Mouse (Mus musculus): ENCODE measurements around the gene Bbx.

Gene Bbx

DNA sequence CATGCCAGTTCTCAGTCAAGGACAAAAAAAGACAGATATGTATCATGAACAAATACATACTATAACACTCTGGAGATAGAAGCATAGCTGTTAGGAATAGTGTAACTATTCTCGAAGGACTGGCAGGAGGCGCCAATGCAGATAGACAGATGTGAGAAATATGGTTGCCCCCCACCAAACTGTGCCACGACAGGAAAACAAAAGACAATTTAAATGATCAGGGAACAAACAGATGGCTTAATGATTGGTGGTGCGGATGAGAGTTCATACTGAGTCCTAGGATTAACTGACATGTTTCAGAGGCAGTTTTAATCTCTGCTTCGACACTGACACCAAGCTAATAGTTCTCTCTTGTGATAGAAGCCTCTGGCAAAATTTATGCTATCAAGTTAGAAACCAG, 181.7 kb downstream of the Bbx start:
- intact Hi-C loops (cut with DNase I): loop anchor here (10.0 kb wide), 1 partner anchor 134 kb away; no protein-coding TSS in a partner anchor

DNA sequence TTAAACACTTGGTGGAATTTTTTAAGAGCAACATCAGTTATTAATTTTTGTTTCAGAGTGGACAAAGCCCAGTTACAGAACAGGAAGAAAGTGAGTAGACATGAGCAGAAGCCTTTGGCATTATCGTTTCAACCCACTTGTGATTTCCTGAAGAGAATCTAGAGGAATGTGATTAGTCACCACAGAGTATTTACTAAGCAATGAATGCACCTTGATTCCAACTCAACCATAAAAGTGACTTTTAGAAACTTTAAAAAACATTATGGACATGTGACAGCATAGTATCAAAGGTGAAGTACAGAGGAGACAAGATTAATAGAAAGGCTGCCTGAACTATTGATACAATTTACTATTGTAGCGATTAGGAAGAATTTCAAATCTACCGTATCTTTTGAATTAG, 183.2 kb downstream of the Bbx start:
- intact Hi-C loops (cut with DNase I): no loop called here

DNA sequence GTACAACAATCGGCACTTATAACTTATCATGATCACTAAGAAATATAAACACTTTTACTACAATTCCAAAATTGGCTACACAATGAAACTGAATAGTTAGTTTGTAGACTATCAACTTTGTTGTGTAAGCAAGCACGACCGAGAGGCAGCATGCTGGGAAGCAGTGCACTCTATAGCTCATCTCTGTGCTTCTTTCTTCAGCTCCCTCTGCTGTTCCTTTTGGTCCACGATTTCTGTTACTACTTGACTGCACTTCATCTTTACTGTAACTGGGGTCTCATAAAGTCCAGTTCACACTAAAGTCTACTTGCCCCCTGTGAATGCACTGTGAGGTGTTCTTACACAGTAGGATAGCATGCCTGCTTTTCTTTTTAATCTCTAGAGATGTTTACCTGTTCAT, 189.7 kb downstream of the Bbx start:
- intact Hi-C loops (cut with DNase I): no loop called here

DNA sequence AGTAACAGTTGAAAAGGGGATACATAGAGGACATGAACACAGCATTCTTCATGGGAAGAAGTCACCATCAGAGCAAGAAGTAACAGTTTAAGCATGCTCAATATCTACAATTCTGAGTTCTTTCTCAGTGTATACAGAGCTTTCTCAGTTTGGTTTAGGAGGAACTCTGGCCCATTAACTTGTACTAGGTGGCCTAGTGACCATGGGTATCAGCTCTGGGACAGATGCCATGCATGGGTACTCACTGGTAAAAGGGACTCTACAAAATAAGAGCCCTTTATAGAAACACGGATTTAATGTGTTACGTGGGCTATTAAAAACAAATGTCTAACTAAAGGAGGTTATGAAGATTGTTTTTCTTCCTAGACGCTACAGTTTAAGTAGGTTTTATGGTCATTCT, 190.6 kb downstream of the Bbx start:
- intact Hi-C loops (cut with DNase I): no loop called here

DNA sequence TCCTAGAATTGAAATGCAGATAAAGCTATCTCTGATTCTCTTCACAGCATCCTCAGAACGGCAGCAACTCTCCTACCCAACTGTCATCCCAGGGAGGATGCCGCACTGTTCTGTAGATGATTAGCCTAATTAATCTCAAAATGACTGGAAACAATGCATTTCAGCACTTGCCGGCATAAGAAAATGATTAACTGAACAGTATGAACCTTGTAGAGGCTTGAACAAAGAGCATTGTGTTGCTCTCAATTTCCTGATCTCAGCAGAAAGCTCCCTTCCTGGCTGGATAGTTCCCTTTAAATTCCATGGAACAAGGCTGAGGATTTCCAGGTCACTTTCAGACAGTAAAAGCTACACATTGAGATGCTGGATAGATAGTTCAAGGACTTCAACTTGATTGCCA, 197.0 kb downstream of the Bbx start:
- intact Hi-C loops (cut with DNase I): no loop called here

DNA sequence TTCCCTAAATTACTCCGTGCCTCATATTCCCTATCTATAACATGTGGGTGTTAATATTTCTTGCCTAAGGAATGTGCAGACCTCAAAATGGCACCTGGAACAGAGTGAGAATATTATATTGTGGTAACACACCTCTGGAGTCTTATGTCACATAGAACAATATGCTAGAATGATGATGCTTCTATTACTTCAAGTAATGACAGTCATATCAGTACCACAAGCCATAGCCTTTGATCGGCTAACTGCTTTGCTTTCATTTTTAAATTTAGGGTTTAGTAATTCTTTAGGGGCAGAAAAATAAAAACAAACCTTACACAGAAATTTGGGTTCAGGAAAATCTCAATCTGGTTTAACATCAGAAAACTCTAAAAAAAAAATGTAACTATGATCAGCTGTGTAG, 201.6 kb downstream of the Bbx start:
- intact Hi-C loops (cut with DNase I): no loop called here

GRCm38 (mm10) chr16:50228833-50229232, 203.4 kb downstream of the Bbx start:
- intact Hi-C loops (cut with DNase I): no loop called here

DNA sequence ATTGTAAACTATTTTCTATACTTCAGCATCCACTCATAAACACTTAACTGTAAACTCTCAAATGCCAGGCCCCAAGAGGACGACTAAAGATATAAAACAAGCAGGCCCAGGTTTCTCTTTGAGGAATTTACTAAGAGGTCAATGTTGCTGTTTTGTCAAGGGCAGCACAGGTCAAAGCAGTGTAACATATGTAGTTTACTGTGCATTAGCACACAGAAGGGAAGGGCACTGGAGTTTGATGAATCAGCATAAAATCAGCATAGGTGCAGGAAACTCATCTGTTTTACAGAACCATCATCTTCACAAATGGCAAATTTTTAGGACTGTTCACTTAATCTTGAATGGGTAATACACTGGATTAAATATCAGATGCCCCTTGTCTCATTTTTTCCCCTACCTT, 205.9 kb downstream of the Bbx start:
- intact Hi-C loops (cut with DNase I): no loop called here

DNA sequence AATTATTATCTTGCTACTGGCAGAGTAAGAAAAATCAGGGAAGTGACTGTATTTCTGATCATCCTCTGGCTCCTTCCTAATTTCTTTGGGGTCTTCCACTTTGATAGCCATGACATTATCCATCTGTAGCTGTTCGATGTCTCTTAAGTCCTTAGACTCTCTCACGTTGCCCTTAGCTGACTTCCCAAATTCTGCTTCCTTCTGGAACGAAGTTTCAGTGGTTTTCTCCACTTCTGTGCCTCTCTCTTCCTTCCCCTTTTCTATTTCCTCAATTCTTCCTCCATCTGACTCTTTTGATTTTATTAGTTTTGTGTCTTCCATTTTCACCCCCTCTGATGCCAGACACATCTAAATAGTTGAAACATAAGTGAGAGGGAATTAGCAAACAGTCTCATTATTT, 207.2 kb downstream of the Bbx start:
- intact Hi-C loops (cut with DNase I): no loop called here

DNA sequence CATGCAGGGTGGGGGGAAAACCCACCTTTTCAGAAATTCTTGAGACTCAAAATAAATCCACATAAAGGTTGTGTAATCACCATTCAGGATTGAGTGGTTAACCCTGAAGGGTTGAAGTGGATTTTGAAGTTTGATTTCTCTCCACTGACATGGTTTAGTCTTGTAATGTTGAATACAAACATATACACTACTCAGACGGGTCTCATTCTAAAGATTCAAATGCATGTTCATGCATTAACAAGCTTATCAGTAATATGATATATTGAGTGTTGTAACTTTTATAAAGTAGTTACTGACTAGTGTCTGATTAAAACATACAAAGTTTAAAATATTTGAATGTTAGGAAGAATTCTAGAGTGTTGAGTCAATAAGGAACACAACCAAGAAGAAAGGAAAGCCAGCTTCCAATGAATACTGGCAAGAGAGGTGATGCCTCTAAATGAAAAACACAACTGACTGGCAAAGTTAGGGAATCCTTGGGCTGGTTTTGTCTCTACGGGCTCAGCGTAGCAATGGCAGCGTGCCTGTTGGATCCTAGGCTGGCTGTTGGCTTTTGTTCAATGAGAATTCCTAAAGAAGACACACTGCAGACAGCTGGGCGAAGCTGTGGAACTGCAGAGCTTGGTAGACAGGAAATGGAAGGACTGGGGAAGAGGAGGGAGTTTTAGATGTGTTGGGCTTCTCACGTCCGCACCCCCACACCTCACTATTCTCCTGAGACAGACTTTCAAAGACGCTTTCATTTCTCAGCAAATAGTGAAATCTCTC, 211.3 kb downstream of the Bbx start:
- intact Hi-C loops (cut with DNase I): no loop called here

DNA sequence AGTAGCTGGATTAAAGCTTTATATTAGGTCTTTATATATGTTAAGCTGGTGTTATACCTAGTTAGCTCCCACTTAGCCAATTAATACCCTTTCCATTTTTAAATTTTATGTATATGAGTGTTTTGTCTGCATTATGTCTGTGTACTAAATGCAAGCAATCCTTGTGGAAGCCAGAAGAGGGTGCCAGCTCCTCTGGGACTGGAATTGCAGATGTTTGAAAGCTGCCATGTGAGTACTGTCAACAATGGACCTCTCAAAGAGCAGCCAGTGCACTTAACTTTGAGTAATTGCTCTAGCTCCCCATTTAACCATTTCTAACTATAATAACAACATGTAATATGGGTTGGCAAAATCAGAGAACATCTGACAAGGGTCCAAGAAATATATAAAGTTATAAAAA, 215.1 kb downstream of the Bbx start:
- intact Hi-C loops (cut with DNase I): no loop called here

GRCm38 (mm10) chr16:50211727-50212126, 220.5 kb downstream of the Bbx start:
- intact Hi-C loops (cut with DNase I): no loop called here

DNA sequence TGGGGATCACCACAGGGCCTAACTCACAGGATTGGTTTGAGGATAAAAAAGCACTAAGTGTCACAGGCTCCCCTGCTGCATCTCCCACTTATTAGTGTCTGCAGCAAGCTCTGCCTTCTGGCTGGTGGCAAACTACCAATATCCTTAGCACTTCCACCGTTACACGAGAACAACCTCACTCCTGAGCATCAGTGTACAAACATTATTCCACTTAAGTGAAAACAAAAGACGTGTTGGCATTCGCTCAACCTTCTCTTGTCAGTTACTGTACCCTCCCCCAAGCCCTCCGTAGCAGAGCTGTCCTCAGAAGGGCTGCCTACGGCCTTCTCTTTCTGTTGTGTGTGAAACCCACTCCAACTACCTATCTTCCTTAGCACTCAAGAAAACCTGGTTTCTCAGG, 221.0 kb downstream of the Bbx start:
- intact Hi-C loops (cut with DNase I): no loop called here

GRCm38 (mm10) chr16:50210742-50211141, 221.4 kb downstream of the Bbx start:
- intact Hi-C loops (cut with DNase I): no loop called here

- intact Hi-C loops (cut with DNase I): no loop called here
These were observed 227.2 kb downstream of the Bbx start for GRCm38 (mm10) chr16:50204944-50205343.

DNA sequence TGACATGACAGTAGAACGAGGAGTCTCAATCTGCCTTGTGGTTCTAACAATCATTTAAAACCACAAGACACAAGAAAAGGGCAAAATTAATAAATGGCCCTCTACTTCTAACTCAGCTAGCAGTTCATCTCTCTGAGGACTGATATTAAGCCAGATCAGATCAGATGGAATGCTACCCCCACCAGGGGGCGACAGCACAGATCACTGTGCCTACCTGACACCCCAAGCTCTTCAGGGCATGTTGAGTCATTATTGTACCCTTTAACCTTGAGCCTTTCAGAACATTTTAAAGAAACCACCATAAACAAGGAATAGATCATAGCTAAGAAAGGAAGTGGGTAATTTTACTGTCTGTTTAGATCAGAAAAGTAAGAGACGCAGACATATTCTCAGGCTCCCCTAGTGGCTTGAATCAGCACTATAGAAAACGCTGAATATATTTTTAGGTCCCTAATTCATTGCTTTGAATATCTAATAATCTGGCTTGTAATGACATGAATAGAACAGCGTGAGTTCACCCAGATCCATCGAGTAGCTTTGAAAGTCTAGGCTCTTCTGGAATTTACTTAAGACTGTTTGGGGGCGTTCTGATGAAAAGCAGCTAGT, 230.5 kb downstream of the Bbx start:
- intact Hi-C loops (cut with DNase I): no loop called here

DNA sequence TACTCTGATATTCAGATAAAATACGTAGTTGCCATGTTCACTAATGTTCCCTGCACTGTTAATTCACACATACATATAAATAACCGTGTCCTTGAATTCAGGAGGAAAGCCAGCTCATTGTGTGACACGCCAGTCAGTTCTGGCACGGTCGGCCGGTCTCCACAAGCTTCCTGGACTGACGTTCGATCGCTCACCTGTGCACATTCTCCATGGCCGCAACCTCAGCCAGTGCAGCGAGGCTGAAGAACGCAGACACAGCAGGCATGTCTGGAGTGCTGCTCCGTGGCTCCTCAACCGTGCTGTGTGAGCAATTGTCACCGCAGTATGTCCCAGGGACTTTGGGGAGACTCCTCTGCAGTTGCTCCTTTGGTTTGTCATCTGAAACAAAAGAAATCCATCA, 232.0 kb downstream of the Bbx start:
- intact Hi-C loops (cut with DNase I): no loop called here

GRCm38 (mm10) chr16:50196118-50196517, 236.1 kb downstream of the Bbx start:
- intact Hi-C loops (cut with DNase I): no loop called here

DNA sequence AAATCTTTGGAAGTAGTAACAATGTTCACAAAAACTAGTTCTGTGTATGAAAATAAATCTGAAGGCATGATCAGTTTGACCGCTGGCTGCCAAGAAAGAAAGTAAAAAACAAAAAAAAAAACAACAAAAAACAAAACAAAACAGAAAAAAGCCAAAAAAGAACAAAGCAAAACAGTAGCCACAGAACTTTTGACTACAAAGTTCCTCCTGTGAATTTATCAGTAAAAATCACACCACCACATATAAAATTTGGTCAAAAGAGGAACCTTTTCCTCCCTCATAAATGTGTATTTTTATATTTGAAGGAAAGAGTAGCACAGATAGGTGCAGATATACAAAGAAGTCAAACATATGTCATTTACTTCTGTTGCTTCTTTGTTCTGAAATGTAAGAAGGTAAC, 239.6 kb downstream of the Bbx start:
- intact Hi-C loops (cut with DNase I): no loop called here

DNA sequence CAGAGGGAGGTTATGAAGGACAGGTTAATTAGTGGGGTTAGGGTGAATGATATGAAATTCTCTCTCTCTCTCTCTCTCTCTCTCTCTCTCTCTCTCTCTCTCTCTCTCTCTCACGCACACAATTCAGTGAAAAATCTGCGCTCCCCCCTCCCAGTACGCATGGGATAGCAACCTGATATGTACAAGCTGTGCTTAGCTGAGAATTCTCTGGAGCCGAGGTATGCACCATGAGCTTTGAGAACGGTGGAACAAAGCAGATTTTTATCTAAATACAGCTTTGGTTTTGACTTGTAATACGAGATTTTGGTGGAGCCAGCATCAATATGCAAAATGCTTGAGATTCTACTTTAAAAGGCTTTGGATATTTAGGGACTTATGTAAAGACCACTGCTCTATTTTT, 243.1 kb downstream of the Bbx start:
- intact Hi-C loops (cut with DNase I): no loop called here

DNA sequence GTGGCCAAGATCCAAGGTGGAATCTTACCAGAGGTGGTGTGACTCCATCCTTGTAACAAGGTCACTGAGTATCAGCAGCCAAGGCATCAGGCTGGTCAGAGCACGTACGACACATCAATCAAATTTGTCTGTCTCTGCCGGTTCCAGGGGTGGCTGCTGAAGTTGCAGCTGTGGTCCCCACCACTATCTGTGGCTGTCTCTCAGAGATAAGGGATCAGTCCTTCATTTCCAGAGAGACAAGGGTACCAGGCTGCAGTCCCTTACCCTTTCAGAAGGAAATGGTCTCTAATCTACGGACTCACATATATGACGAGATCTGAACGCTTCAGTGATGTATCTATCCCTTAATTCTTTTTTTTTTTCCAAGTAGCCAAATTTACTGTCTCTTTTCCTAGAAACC, 245.6 kb downstream of the Bbx start:
- intact Hi-C loops (cut with DNase I): no loop called here

DNA sequence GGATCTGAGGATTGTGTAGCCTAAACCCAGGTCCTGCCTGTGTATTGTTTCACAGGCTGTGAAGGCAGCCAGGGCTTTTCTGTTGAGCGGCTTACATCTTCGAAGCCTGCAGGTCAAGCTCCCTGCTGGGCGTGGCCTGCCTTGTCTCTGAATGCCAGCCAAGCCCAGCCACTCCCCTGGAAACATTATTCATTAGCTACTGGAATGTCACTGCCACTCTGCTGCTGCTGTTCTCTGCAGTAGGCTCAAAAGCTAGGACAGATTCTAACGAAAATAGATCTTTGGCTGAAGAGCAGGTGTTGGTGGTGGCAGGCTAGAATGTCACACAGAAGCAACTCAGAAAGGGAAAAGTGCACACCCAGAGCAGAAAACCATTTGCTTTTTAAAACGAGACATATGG, 247.1 kb downstream of the Bbx start:
- intact Hi-C loops (cut with DNase I): no loop called here

DNA sequence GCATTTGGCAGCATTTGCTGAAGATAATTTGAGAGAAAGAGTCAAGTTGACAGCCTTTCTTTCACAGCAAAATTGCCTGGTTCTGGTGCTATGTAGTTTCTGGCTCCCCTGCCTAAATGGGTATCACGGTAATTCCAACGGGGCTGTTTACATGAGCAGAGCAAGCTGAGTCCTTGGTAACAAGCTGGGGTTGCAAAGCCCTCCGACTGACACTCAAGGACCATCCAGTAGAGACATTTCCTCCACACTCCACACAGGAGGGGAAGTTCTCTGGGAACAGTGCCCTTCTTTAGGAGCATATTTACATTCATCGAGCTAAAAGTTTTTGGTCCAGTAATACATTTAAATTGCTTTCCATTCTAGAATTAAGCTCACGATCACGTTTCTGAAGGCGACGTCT, 249.2 kb downstream of the Bbx start:
- intact Hi-C loops (cut with DNase I): no loop called here

Data from adrenal gland (tissue).